Mouse (Mus musculus) brain, embryonic 14.5 days (tissue): ENCODE measurements around the gene Fis1.

Experiments used
- CTCF ChIP-seq: fragments of 200-500 bp; IDR thresholded peaks from 2 replicates; pipeline ENCODE4 v1.5.1; 2012; ENCODE audit warnings: inconsistent platforms, mild to moderate bottlenecking, moderate library complexity, borderline replicate concordance; ENCODE audit not compliant: insufficient read depth, insufficient read length; ENCODE audit errors: extremely low read depth
- POLR2A ChIP-seq: fragments of 200-500 bp; IDR thresholded peaks from 2 replicates; pipeline ENCODE4 v1.6.1; 2012; ENCODE audit warnings: mild to moderate bottlenecking, inconsistent platforms, borderline replicate concordance; ENCODE audit not compliant: poor library complexity, insufficient read depth, insufficient read length, severe bottlenecking; ENCODE audit errors: extremely low read depth

GRCm38 (mm10) chr5:136907587-136907986, 45.5 kb upstream of the Fis1 start:
- no peak for TF ChIP-seq CTCF
- TF ChIP-seq POLR2A: no peak
